Mouse (Mus musculus) cerebellum, adult 2 months (tissue): ENCODE results near the gene Bmp2k. TPM values are rescaled to one million over a fixed set of nuclear protein-coding genes. Genes with fewer than 3 reads are reported as not detected.

Source experiments
- DNase-seq, 2 experiments: peaks; one replicate each; pipeline ENCODE4 v3.0.0; 2021
- H3K27ac ChIP-seq: fragments of 200-500 bp; 2 replicates; pipeline ENCODE4 v1.5.1; 2012; ENCODE audit warnings: low read length, control low read depth, inconsistent platforms; ENCODE audit not compliant: insufficient read depth
- H3K27me3 ChIP-seq: fragments of 200-500 bp; 2 replicates; pipeline ENCODE4 v1.6.1; 2012; ENCODE audit warnings: inconsistent platforms, mild to moderate bottlenecking, low read length, moderate library complexity; ENCODE audit not compliant: control insufficient read depth, insufficient read depth
- H3K4me1 ChIP-seq: fragments of 200-500 bp; 2 replicates; pipeline ENCODE4 v1.6.1; 2011; ENCODE audit warnings: low read length; ENCODE audit not compliant: control insufficient read depth, insufficient read depth
- H3K4me3 ChIP-seq: fragments of 200-500 bp; replicated peaks from 2 replicates; pipeline ENCODE3; 2011; ENCODE audit warnings: mild to moderate bottlenecking, low read depth, low read length, control low read depth; ENCODE audit not compliant: insufficient read depth
- CTCF ChIP-seq: fragments of 200-500 bp; IDR thresholded peaks from 2 replicates; pipeline ENCODE4 v1.5.1; 2011; ENCODE audit warnings: low read depth, mild to moderate bottlenecking, control low read depth, low read length, moderate library complexity, borderline replicate concordance; ENCODE audit not compliant: insufficient read depth
- POLR2A ChIP-seq: fragments of 200-500 bp; IDR thresholded peaks from 2 replicates; pipeline ENCODE4 v1.6.1; 2011; ENCODE audit warnings: low read length, control low read depth, borderline replicate concordance; ENCODE audit not compliant: insufficient read depth
- WGBS: fragments of 180-500 bp; shearing (Covaris S2); methylation state at CpG from one replicate; pipeline ENCODE4 v1.1.7; 2018; 5-methylcytosine and 5-hydroxymethylcytosine counted together
- polyA plus RNA-seq: library from polyadenylated mRNA; depleted of rRNA; stranded (reverse); fragments of >200 nt; gene quantifications from 2 replicates; pipeline ENCODE4 v1.2.3, GENCODE M21; 2012

Gene Bmp2k
- polyA plus RNA-seq, 1 experiment, result 11.4 TPM

GRCm38 (mm10) chr5:96976150-96976549, 21.3 kb upstream of the Bmp2k start:
- TF ChIP-seq CTCF (no peak), POLR2A (no peak)
- 93% methylated on average over 3 of the region's 3 CpGs for WGBS
- DNase-seq, result no peak
- no peak overlapping the region for H3K4me3 ChIP-seq
- H3K27ac ChIP-seq, result no peak overlapping the region
- no peaks in the 10 kb centered on the region for H3K27me3 ChIP-seq
- H3K4me1 ChIP-seq, result no peaks in the 10 kb centered on the region

GRCm38 (mm10) chr5:96979296-96980007, 18.0 kb upstream of the Bmp2k start:
- no peak for DNase-seq
- TF ChIP-seq CTCF, result no peak
- TF ChIP-seq POLR2A, result no peak
- Histone ChIP-seq H3K4me1 (no peaks in the 10 kb centered on the region), H3K27me3 (no peaks in the 10 kb centered on the region), H3K27ac (no peak overlapping the region), H3K4me3 (no peak overlapping the region)
- WGBS, result 25% methylated on average over 13 of the region's 13 CpGs

DNA sequence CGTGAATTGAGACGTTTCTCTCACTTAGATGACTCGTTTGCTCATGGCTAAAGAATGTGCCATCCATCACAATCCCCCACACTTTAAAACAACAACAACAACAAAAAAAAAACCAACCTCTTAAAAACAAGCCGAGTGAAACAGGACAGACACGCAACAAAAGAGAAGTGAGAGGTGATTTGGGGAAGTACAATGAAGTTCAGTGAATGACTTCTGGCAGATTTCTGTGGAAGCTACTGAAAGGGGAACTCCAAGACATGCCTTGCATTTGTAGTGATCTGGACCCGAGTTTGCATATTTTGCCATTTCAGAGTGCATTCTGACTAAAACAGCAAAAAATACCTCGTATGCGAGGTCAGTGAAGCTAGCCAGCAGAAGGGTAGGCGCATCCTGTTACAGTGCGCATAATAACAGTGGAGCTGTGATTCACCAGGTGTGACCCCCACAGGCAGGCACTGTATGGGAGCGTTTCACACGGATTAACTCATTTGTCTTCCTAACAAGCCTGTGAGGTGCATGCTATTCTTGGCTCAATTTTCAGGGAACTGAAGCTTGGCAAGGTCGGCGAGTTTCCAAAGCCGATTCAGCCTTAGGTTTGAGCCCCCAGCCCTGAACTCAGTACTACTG, 17.4 kb upstream of the Bmp2k start:
- Histone ChIP-seq H3K4me3 (no peak overlapping the region), H3K4me1 (no peaks in the 10 kb centered on the region), H3K27me3 (no peaks in the 10 kb centered on the region), H3K27ac (no peak overlapping the region)
- no peak for DNase-seq
- no peak for TF ChIP-seq CTCF
- no peak for TF ChIP-seq POLR2A
- 9% methylated on average over 15 of the region's 15 CpGs for WGBS

- Histone ChIP-seq H3K4me1 (no peaks in the 10 kb centered on the region), H3K4me3 (no peak overlapping the region), H3K27ac (no peak overlapping the region), H3K27me3 (no peaks in the 10 kb centered on the region)
- TF ChIP-seq POLR2A (no peak), CTCF (no peak)
- DNase-seq, result no peak
- WGBS, result 93% methylated on average over 3 of the region's 3 CpGs
Observed at GRCm38 (mm10) chr5:96981987-96982386, 15.5 kb upstream of the Bmp2k start.

- WGBS, result 82% methylated on average over 7 of the region's 7 CpGs
- no peak for TF ChIP-seq POLR2A
- no peak overlapping the region for H3K4me3 ChIP-seq
Observed at GRCm38 (mm10) chr5:96983142-96983541, 14.3 kb upstream of the Bmp2k start.

GRCm38 (mm10) chr5:96986850-96987249, 10.6 kb upstream of the Bmp2k start:
- no peaks in the 10 kb centered on the region for H3K27me3 ChIP-seq
- DNase-seq, result no peak
- TF ChIP-seq POLR2A (no peak), CTCF (no peak)
- no peak overlapping the region for H3K4me3 ChIP-seq
- WGBS, result 90% methylated on average over 3 of the region's 3 CpGs
- no peaks in the 10 kb centered on the region for H3K4me1 ChIP-seq
- no peak overlapping the region for H3K27ac ChIP-seq

More at GRCm38 (mm10) chr5:96983142-96983541, 14.3 kb upstream of the Bmp2k start:
- DNase-seq, result no peak
- Histone ChIP-seq H3K27ac (no peak overlapping the region), H3K4me1 (no peaks in the 10 kb centered on the region), H3K27me3 (no peaks in the 10 kb centered on the region)

- no peak for DNase-seq
- TF ChIP-seq POLR2A, result no peak
- no peak for TF ChIP-seq CTCF
- no peak overlapping the region for H3K4me3 ChIP-seq
- no peaks in the 10 kb centered on the region for H3K27me3 ChIP-seq
- 91% methylated on average over 4 of the region's 4 CpGs for WGBS
- H3K4me1 ChIP-seq, result no peaks in the 10 kb centered on the region
- H3K27ac ChIP-seq, result no peak overlapping the region
Observed at GRCm38 (mm10) chr5:96988880-96989279, 8.6 kb upstream of the Bmp2k start.

DNA sequence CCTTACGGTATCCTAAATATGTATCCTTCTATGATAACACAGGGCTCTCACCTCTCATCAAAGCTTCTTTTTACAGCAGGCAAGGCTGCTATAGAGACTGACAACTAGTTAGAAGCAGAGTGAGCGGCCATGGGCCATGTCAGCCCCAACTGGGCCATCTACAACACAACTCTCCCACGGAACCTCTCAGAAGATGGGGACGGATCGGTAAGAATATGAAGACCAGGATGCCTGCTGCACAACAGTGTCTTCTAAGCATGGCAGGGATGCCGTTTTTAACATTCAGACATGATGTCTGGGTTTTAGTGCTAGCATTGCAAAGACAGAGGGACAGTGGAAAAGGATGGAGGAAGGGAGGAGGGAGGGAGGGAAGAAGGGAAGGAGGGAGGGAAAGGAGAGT, 6.3 kb upstream of the Bmp2k start:
- 92% methylated on average over 6 of the region's 6 CpGs for WGBS
- no peak overlapping the region for H3K4me3 ChIP-seq
- TF ChIP-seq POLR2A, result no peak
- TF ChIP-seq CTCF, result no peak
- DNase-seq, result no peak
- no peaks in the 10 kb centered on the region for H3K27me3 ChIP-seq
- H3K27ac ChIP-seq, result no peak overlapping the region
- H3K4me1 ChIP-seq, result no peaks in the 10 kb centered on the region
